Mouse (Mus musculus) heart, postnatal 14 days (tissue): ENCODE data around the gene Zdhhc14. TPM values are rescaled to one million over a fixed set of nuclear protein-coding genes. Genes with fewer than 3 reads are reported as not detected.
A peak's percentile ranks its signal among the peaks of the same experiment; 100 is the strongest.
"Not testable (repeated sequence)": the region's sequence is repeated elsewhere in the genome, so short reads cannot be mapped to it uniquely, and the experiment has no call there.

Experiments
- DNase-seq, 2 experiments: peaks; one replicate each; pipeline ENCODE4 v3.0.0; 2021 to 2022
- intact Hi-C: fragments of 180-260 bp; cut with DNase I; formaldehyde crosslinking; loops from one replicate; pipeline ENCODE4 v1.15.1; 2025
- total RNA-seq, 2 experiments: library from RNA; stranded (reverse); gene quantifications; 2 replicates each; pipeline ENCODE4 v1.2.3; 2021

Zdhhc14 gene
- total RNA-seq, 2 experiments from 2014 or later = 4.1 to 4.4 TPM

- intact Hi-C loops = no loop called here
Observed at GRCm38 (mm10) chr17:5595068-5595467, 102.7 kb downstream of the Zdhhc14 start.

DNA sequence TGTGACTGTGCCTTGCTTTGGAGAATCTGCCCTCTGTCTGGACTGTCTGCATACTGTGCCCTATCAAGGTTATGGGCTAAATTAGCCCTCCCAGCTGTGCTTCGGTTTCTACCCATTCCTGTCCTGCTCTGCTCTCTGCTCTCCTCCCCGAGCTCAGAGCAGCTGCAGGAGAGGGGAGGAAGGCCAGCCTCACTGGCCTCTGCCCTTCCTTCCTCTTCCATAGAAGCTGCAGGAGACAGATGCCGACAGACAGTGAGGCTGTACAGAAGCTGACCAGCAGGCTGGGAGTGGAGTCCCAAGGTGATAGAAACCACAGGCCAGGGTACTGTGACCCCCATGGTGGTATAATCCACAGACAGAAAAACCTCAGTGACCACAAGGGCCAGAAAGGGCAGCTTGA lies 104.1 kb downstream of the Zdhhc14 start:
- intact Hi-C loops = no loop called here
- DNase-seq = peak in 1 of 2 experiments; percentile 31

More at GRCm38 (mm10) chr17:5595068-5595467, 102.7 kb downstream of the Zdhhc14 start:
- no peak for DNase-seq

- intact Hi-C loops = no loop called here
Observed at GRCm38 (mm10) chr17:5598999-5599398, 106.6 kb downstream of the Zdhhc14 start.

DNA sequence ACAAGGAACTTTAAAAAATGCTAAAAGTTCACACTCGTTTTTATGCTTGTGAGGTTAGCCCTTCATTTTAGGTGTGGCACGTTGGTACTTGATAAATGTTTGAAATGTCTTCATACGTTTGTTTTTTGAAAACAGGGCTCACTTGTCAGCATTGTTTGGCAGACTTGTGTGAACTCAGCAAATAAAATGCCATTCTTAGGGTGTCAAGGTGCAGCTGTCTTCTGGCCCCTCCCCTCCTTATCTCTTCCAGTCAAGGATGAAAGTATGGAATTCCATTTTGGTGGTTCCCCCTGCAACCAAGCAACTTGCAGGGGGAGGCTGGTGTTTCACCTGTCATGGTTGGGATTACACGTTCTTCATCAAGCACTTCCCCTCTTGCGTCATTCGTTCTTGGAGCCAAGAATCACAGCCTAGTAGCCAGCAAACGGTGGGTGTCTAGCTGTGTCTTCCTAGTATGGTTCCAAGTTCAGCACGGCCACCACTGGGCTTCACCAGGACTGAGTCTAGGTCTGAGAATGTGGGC lies 108.2 kb downstream of the Zdhhc14 start:
- DNase-seq = no peak
- intact Hi-C loops = loop anchor here (5.0 kb wide), 1 partner anchor 158 kb away; the partner anchor contains the start of gene Tmem242

More at GRCm38 (mm10) chr17:5598999-5599398, 106.6 kb downstream of the Zdhhc14 start:
- DNase-seq = no peak

- intact Hi-C loops = loop anchor here (5.0 kb wide), 1 partner anchor 160 kb away; the partner anchor contains the start of gene Tmem242
- DNase-seq = no peak
Observed at GRCm38 (mm10) chr17:5601953-5602352, 109.6 kb downstream of the Zdhhc14 start.

DNA sequence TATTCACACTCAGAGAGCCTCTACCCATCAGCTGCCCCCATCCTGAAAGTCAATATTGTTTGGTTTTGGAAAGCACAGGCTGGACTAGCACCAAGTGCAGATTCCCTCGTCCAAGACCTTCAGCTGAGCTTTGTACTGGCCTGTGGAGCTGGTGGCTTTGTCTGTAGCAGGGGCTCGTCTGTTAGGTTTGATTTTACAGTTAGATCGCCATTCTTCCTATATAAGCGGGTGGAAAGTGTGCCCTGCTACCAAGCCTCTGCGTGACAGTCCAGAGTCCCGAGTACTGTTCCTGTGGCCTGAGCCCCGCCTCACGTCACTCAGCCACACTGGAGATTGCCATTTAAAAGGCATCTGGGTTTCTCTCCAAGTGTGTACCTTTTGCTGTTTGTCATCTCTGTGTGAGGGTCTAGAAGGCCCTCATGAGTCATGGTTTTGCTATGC lies 113.8 kb downstream of the Zdhhc14 start:
- DNase-seq = peak in 1 of 2 experiments; percentile 7
- intact Hi-C loops = no loop called here

DNA sequence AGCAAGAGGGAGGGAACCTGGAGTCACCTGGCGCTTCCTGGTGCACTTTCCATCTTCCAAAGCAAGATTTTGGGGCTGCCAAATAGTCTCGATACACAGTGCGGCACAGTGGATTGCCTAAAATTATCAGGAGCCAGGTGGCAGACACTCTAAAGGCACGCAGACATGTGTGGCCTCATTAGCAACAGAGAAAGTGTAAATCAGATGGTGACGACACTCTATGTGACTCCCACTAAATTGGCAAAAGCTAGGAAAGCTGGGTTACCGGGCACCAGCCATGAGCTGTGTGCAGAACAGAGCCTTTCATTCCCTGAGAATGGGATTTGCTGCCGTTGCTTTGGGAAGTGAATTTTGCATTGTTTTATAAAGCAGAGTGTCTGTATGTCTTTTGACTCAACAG lies 115.0 kb downstream of the Zdhhc14 start:
- DNase-seq = no peak
- intact Hi-C loops = no loop called here

GRCm38 (mm10) chr17:5609875-5610552 lies 117.7 kb downstream of the Zdhhc14 start:
- DNase-seq = no peak
- intact Hi-C loops = loop anchor here (5.0 kb wide), 1 partner anchor 118 kb away; the partner anchor contains the start of gene Zdhhc14

- no peak for DNase-seq
- intact Hi-C loops = loop anchor here (5.0 kb wide), 1 partner anchor 120 kb away; the partner anchor contains the start of gene Zdhhc14
Observed at GRCm38 (mm10) chr17:5612236-5612635, 119.9 kb downstream of the Zdhhc14 start.

DNA sequence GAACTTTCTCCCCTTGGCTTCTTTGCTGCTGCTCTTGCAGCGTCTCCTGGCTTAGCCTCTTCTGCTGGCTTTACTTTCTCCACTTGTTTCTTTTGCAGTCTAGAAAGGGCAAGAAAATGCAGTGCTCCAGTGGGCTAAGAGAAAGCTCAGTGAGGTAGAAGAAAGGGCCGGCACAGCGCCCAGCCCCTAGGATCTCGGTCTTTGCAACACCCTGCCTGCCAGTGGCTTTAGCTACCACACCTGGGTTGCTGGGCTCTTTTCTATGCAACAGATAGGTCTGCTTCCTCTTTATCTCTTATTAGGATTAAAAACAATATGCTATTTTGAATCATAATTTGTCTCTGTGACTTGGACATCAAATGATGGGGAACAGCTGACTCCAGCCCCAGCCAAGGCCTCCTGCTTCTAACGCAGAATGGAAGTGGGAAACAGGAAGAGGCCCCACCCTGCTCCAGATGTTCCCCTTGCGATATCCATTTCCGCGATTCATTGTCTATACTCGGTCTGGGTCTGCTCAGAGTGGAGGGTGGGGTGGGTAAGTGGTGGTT lies 122.5 kb downstream of the Zdhhc14 start:
- peak; percentile 56 to 65 for DNase-seq
- intact Hi-C loops = loop anchor here (5.0 kb wide), 1 partner anchor 123 kb away; the partner anchor contains the start of gene Zdhhc14

DNA sequence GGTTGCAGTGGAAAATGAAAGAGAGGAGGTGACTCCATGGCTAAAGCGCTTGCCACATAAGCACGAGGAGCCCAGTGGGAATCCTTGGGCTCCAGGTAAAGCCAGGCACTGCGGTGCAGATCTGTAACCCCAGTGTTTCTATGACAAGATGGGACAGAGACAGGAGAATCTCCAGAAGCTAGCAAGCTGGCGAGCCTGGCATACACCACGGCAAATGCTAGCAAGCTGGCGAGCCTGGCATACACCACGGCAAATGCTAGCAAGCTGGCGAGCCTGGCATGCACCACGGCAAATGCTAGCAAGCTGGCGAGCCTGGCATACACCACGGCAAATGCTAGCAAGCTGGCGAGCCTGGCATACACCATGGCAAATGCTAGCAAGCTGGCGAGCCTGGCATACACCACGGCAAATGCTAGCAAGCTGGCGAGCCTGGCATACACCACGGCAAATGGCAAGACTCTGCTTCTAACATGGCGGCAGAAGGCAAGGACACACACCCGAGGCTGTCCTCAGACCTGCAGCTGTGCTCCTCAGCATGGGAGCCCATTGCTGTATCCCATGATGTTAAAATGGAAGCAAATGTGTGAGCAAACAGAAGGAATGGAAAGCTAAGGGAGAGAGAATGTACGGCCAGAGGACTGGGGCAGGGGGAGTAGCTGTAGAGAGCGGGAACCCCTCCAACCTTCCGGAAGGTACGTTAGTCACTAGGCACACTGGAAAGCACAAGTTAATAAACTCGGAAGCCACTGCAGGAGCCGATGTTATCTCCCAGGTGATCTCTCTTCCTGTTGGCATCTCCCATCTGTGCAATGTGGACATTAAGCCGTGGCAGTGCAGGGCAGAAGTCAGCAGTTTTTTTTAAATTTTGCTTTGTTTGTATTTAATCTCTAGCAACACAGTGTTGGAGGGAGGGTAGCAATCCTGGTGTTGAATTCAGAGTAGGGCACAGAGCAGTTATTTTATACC lies 129.6 kb downstream of the Zdhhc14 start:
- DNase-seq = no peak
- intact Hi-C loops = no loop called here

GRCm38 (mm10) chr17:5622764-5623163 lies 130.4 kb downstream of the Zdhhc14 start:
- DNase-seq = no peak

DNA sequence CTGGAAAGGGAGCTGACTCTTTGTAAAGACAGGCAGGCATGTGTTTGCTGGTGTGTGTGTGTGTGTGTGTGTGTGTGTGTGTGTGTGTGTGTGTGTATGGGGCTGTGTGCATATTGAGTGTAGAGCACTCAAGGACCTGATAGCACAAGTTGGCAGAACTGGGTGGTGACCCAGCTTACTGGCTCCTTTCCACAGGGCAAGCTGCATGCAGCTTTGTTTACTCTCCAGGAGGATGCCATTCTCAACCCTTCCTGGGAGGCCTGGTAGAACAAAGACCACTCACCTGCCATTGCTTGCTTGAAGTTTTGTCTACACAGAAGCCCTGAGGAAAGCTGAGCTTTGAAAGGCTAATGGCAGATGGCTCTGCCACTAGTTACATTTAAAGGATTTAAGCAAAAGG lies 130.8 kb downstream of the Zdhhc14 start:
- intact Hi-C loops = no loop called here
- DNase-seq = peak; percentile 22 to 66

More at GRCm38 (mm10) chr17:5622764-5623163, 130.4 kb downstream of the Zdhhc14 start:
- intact Hi-C loops = no loop called here

DNA sequence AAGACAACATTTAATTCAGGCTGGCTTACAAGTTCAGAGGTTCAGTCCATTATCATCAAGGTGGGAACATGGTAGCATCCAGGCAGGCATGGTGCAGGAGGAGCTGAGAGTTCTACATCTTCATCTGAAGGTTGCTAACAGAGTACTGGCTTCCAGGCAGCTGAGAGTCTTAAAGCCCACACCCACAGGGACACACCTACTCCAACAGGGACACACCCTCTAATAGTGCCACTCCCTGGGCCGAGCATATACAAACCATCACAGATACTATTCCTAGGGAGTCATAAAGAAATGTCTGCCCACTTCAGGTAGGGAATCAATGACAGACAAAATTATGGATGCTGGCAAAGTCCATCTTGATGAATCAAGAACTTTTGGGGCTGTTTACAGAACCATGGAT lies 132.5 kb downstream of the Zdhhc14 start:
- DNase-seq, intact Hi-C loops: not testable (repeated sequence)

GRCm38 (mm10) chr17:5626402-5626801 lies 134.0 kb downstream of the Zdhhc14 start:
- intact Hi-C loops = no loop called here
- no peak for DNase-seq

DNA sequence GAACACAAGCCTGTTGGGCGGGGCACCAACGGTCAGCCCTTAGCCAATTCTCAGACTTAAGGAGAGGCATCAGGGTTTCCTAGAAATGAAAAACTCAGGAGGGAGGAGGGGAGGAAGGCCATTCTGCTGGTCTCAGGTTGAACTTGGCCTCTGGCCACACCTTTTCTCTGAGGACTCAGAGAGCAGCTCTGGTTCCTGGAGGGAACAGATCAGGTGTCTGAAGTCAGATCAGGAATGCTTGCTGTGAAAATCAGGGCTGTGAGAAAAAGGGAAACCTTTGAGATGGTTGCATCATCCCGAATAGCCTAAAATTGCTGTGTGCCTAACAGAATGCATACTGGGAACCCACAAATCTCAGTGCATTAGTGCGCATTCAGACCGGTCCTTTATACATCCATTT lies 135.3 kb downstream of the Zdhhc14 start:
- intact Hi-C loops = no loop called here
- DNase-seq = no peak

DNA sequence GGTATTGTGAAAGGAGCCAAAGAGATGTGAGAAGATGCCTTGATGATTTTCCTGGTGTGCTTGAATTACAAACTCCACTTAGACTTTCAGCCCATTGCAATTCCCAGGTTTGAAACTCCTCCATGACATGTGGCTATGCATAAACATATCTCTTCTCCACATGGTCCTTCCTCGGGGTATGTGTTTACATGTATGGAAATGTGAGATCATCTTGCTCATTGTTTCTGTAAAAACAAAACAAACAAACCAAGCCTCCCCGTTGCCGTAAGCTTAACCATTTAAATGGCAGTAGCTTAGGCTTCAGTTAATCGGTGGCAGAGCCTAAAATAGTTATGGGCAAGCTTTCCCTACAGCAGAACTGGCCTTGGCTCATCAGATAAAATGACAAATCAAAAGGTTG lies 137.3 kb downstream of the Zdhhc14 start:
- no peak for DNase-seq

DNA sequence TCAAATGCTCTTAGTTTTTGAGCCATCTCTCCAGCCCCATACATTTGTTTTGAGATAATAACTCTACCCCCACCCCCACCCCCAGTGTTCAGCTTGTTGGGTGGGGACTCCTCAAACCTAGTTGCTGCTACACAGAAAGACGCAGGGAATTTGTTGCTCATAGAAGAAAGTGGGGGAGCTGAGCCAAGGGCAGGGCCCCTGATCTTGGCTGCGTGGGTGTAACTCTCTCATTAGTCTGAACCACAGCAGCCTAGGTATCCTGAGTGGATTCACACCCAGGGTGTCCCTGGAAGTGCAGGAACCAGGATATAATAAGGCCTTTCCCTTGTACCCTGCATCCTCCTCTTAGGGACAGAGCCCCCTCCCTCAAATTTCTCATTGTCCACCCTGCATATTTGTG lies 142.9 kb downstream of the Zdhhc14 start:
- DNase-seq = no peak
- intact Hi-C loops = no loop called here

More for the DNA sequence above, 137.3 kb downstream of the Zdhhc14 start:
- intact Hi-C loops = no loop called here

DNA sequence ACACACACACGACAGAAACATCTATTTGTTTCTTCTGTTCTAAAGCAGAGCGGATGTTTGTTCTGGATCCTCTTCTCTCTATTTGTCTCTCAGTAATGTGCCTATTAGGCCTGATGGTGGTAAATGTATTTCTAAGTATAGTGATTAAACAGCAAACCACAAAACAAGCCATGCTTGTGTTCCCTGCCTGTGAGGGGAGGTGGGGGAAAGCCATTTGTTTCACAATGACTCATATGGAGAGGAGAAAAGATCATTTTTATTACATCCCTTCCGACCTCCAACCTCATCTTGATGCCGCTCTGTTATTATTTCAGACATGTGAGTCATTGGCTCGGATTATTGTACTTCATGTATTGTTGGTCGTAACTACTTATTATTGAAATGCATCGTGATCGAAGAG lies 149.1 kb downstream of the Zdhhc14 start:
- intact Hi-C loops = no loop called here
- no peak for DNase-seq
